Mouse (Mus musculus): ENCODE results near the gene Setdb2. TPM values are rescaled to one million over a fixed set of nuclear protein-coding genes. Genes with fewer than 3 reads are reported as not detected.

The Setdb2 gene
- 10 to 100 TPM; 14.3 to 20.0 TPM for total RNA-seq (2023)

GRCm38 (mm10) chr14:59440558-59441471, at the start of gene Setdb2, which contains the start of gene Cab39l:
Gene Setdb2, minus strand, starts transcription at chr14:59440884.
Gene Cab39l, plus strand, starts transcription at chr14:59440972.

DNA sequence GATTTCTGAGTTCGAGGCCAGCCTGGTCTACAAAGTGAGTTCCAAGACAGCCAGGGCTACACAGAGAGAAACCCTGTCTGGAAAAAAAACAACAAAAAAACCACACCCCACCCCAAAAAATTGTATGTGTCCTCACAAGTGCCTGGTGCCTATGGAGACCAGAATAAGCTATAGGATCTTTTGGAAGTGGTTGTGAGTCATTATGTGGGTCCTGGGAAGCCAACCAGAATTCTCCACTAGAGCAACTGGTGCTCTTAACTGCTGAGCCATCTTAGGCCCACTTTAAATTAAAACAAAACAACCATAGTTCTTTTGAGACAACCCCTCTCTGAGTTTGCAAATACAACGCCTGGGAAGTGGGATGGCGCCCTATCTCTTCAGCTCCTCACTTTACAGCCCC, 45.4 kb downstream of the Setdb2 start, which contains the start of gene Phf11c:
Gene Phf11c (minus strand): TSS at position 101 of the 400 bp plus-strand sequence.

GRCm38 (mm10) chr14:59365244-59365644, 75.4 kb downstream of the Setdb2 start, which contains the start of gene Phf11d:
Gene Phf11d, minus strand, starts transcription at chr14:59365470.

Other genes with a start within 250 kb of the Setdb2 start
- gene Rcbtb1, start 239.7 kb downstream of the Setdb2 start, total RNA-seq (2023): 1 to 10 TPM; 8.5 to 10.0 TPM
- gene Gm6904, start 180.7 kb downstream of the Setdb2 start, total RNA-seq (2023): under 1 TPM in 1 of 2 experiments, not detected in 1; 0.93 TPM
- 1 to 10 TPM in 1 of 2 experiments, under 1 TPM in 1; 0.94 to 1.1 TPM for gene Phf11a, start 143.4 kb downstream of the Setdb2 start, total RNA-seq (2023)
- 1 to 10 TPM; 5.5 to 6.4 TPM for gene Phf11b, start 99.5 kb downstream of the Setdb2 start, total RNA-seq (2023)
- gene Phf11d, start 75.4 kb downstream of the Setdb2 start, total RNA-seq (2023): 1 to 10 TPM; 3.3 to 4.5 TPM
- 1 to 10 TPM; 1.4 to 1.8 TPM for gene Phf11c, start 45.5 kb downstream of the Setdb2 start, total RNA-seq (2023)
- 10 to 100 TPM; 14.2 to 15.6 TPM for gene Cab39l, start 88 bp upstream of the Setdb2 start, total RNA-seq (2023)
- 10 to 100 TPM; 35.7 to 40.7 TPM for gene Cdadc1, start 157.1 kb upstream of the Setdb2 start, total RNA-seq (2023)
- gene Shisa2, start 184.4 kb upstream of the Setdb2 start, total RNA-seq (2023): under 1 TPM; 0.18 to 0.29 TPM

All from neutrophil, adult 83 days (primary cell).